Mouse (Mus musculus) embryonic fibroblast, embryonic 13.5 days (primary cell): ENCODE data around the gene Cdh24.

Experiments
- CTCF ChIP-seq: IDR thresholded peaks from 2 replicates; pipeline ENCODE4 v1.5.1; 2011; ENCODE audit warnings: mild to moderate bottlenecking, control low read depth, low read length, moderate library complexity, borderline replicate concordance; ENCODE audit not compliant: insufficient read depth
- POLR2A ChIP-seq: IDR thresholded peaks from 2 replicates; pipeline ENCODE4 v1.6.1; 2011; ENCODE audit warnings: low read depth, mild to moderate bottlenecking, control low read depth, low read length, moderate library complexity

DNA sequence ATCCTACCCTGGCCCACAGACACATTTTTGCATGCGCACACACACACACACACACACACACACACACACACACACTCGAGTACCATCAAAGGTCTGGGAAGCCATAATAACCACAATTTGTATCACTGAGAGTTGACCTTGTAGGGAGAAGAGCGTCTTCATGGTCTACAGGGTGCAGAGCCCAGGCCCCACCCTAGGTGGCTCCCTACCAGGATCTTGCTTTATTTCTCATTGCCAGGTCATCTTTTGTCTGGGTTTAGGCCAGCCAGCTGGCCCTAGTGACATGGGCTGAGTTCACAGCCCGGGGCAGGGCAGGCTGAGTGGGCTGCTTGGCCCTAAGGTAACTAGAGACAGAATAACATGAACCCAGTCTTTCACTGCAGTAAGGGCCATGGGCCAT lies 7.0 kb downstream of the Cdh24 start:
- TF ChIP-seq CTCF (no peak), POLR2A (no peak)
